23 mouse cellular contexts compared by ENCODE assay signal in genomic region chr2:9827624-9828023, GRCm38 (mm10). TPM values are rescaled to one million over a fixed set of nuclear protein-coding genes. Genes with fewer than 3 reads are reported as not detected.
"Had no signal": no experiment of that assay in that cellular context is flagged by ENCODE, and none has a peak within 500 bp of the region (broad histone marks: within the 10 kb centered on the region; RNA-seq: fewer than 3 reads in every experiment).

No protein-coding gene starts in this region.

- H3K36me3 ChIP-seq: limb, embryonic 15.5 days; liver, embryonic 12.5 days; midbrain, embryonic 10.5 days; neural tube, embryonic 12.5 days had no signal

- H3K4me1 ChIP-seq: limb, embryonic 15.5 days; liver, embryonic 12.5 days; midbrain, embryonic 10.5 days; neural tube, embryonic 12.5 days had no signal

- H3K9me3 ChIP-seq: limb, embryonic 15.5 days; liver, embryonic 12.5 days; midbrain, embryonic 10.5 days; neural tube, embryonic 12.5 days had no signal

- H3K4me2 ChIP-seq: limb, embryonic 15.5 days; liver, embryonic 12.5 days; lung, embryonic 14.5 days; neural tube, embryonic 12.5 days had no signal

- H3K9ac ChIP-seq: limb, embryonic 15.5 days; liver, embryonic 12.5 days; lung, embryonic 14.5 days; neural tube, embryonic 12.5 days had no signal

- ATAC-seq: liver, embryonic 12.5 days had no signal

- DNase-seq: kidney, adult 18-20 months; kidney, postnatal 10 days; kidney, postnatal 4 days; lung, embryonic 14.5 days; lung, postnatal 10 days; lung, postnatal 4 days; midbrain, embryonic 14.5 days; right cerebral cortex, postnatal 4 days; spleen, adult 18-20 months had no signal

- H3K27me3 ChIP-seq: limb, embryonic 15.5 days; liver, embryonic 12.5 days; neural tube, embryonic 12.5 days had no signal

- H3K4me3 ChIP-seq: layer of hippocampus, adult 2 months; limb, embryonic 15.5 days; liver, embryonic 12.5 days; midbrain, embryonic 10.5 days; neural tube, embryonic 12.5 days had no signal

- H3K27ac ChIP-seq: layer of hippocampus, adult 2 months; limb, embryonic 15.5 days; liver, embryonic 12.5 days; midbrain, embryonic 10.5 days; neural tube, embryonic 12.5 days had no signal

RNA-seq across cellular contexts. Expression of gene 4930412O13Rik, which starts 53.4 kb away (rescaled TPM):
- total RNA-seq: layer of hippocampus, adult 2 months; layer of hippocampus, postnatal 10 days; left cerebral cortex, adult 18-20 months; left cerebral cortex, postnatal 14 days; megakaryocyte, adult 5-6 weeks; monocyte, adult 5-6 weeks; neutrophil, adult 5-6 weeks had no signal
- polyA plus RNA-seq: intestine, embryonic 14.5 days; limb, embryonic 15.5 days; liver, embryonic 12.5 days; liver, embryonic 16.5 days; lung, embryonic 14.5 days; stomach, embryonic 14.5 days had no signal
